Mouse (Mus musculus) midbrain, embryonic 11.5 days (tissue): ENCODE measurements around the gene C1qtnf1. TPM values are rescaled to one million over a fixed set of nuclear protein-coding genes. Genes with fewer than 3 reads are reported as not detected.
A peak's percentile ranks its signal among the peaks of the same experiment; 100 is the strongest.

Experiments used
- ATAC-seq: fragments of 200-750 bp; cut with Nextera tagmentation; 2 replicates; pipeline ENCODE4 v1.8.0; 2017; ENCODE audit warnings: moderate TSS enrichment, moderate library complexity; ENCODE audit not compliant: low FRiP score
- DNase-seq: peaks from one replicate; pipeline ENCODE4 v3.0.0; 2015; ENCODE audit warnings: low spot score; ENCODE audit errors: missing footprints
- H3K27ac ChIP-seq: fragments of 300-500 bp; sonication (generic); 2 replicates; pipeline ENCODE4 v1.5.1; 2014; ENCODE audit warnings: low read depth, low read length
- H3K27me3 ChIP-seq: fragments of 300-500 bp; sonication (generic); 2 replicates; pipeline ENCODE4 v1.6.1; 2014; ENCODE audit warnings: mild to moderate bottlenecking, low read length, moderate library complexity, mixed read lengths; ENCODE audit not compliant: control insufficient read depth, insufficient read depth
- H3K36me3 ChIP-seq: fragments of 300-500 bp; sonication (generic); 2 replicates; pipeline ENCODE4 v1.6.1; 2014; ENCODE audit warnings: mild to moderate bottlenecking, low read length, moderate library complexity, mixed read lengths; ENCODE audit not compliant: control insufficient read depth, insufficient read depth
- H3K4me1 ChIP-seq: fragments of 300-500 bp; sonication (generic); 2 replicates; pipeline ENCODE4 v1.6.1; 2014; ENCODE audit warnings: low read length; ENCODE audit not compliant: control insufficient read depth, insufficient read depth
- H3K4me2 ChIP-seq: fragments of 300-500 bp; sonication (generic); 2 replicates; pipeline ENCODE4 v1.6.1; 2014; ENCODE audit warnings: mild to moderate bottlenecking, moderate library complexity
- H3K4me3 ChIP-seq: fragments of 300-500 bp; sonication (generic); 2 replicates; pipeline ENCODE4 v1.5.1; 2014; ENCODE audit warnings: low read depth, low read length
- H3K9ac ChIP-seq: fragments of 300-500 bp; sonication (generic); 2 replicates; pipeline ENCODE4 v1.6.1; 2014; ENCODE audit warnings: low read length
- H3K9me3 ChIP-seq: fragments of 300-500 bp; sonication (generic); 2 replicates; pipeline ENCODE4 v1.6.1; 2016; ENCODE audit warnings: low read length; ENCODE audit not compliant: control insufficient read depth
- WGBS: fragments of 180-500 bp; shearing (Covaris S2); extraction: QIAGEN DNeasy Blood & Tissue Kit; methylation state at CpG from one replicate; pipeline ENCODE4 v1.1.7; 2014; 5-methylcytosine and 5-hydroxymethylcytosine counted together
- polyA plus RNA-seq: library from polyadenylated mRNA; unstranded; fragments of >200 nt; fragmentation: Nextera tagmentation; extraction: Ambion mirVana; gene quantifications from 2 replicates; pipeline ENCODE4 v1.2.1, GENCODE M21; 2014

C1qtnf1 gene
- polyA plus RNA-seq, 1 experiment from 2014 or later = 2.6 TPM

GRCm38 (mm10) chr11:118417496-118417895, 10.5 kb upstream of the C1qtnf1 start:
- H3K9me3 ChIP-seq = no peaks in the 10 kb centered on the region
- H3K36me3 ChIP-seq = no peaks in the 10 kb centered on the region
- no peak overlapping the region for H3K9ac ChIP-seq
- no peaks in the 10 kb centered on the region for H3K27me3 ChIP-seq
- peak overlapping the region; percentile 87; the same call in 1 of the 2 replicates for H3K4me2 ChIP-seq
- H3K4me1 ChIP-seq = peaks cover 14% of the 10 kb centered on the region
- DNase-seq = no peak
- no peak for ATAC-seq
- no peak overlapping the region for H3K4me3 ChIP-seq
- 94% methylated on average over 9 of the region's 9 CpGs for WGBS
- no peak overlapping the region for H3K27ac ChIP-seq

DNA sequence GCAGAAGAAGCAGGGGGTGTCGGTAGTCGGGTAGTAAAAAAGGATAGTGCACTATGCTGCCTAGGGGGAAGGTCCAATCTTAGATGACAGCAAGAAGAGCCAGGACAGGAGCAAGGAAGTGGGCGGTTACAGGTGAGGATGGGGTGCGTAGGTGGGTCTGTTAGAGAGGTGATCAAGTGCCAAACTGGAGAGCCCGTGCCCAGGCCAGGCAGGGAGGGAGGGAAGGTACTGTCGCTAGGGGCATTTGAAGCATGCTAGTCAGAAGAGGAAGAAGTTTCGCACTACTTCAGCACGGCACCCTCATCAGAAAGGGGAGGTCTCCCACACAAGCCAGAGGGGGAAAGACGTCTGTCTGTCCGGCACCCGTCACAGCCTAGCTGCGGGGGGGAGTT, 9.6 kb upstream of the C1qtnf1 start:
- Histone ChIP-seq H3K4me3 (peak overlapping the region; percentile 88), H3K27me3 (no peaks in the 10 kb centered on the region), H3K9me3 (no peaks in the 10 kb centered on the region), H3K9ac (peak overlapping the region; percentile 94), H3K4me2 (peak overlapping the region; percentile 87), H3K27ac (no peak overlapping the region), H3K36me3 (no peaks in the 10 kb centered on the region), H3K4me1 (peaks cover 15% of the 10 kb centered on the region)
- no peak; the same call in 1 of the 2 replicates for ATAC-seq
- DNase-seq = no peak
- 5% methylated on average over 12 of the region's 12 CpGs for WGBS

- Histone ChIP-seq H3K4me1 (peaks cover 20% of the 10 kb centered on the region), H3K27me3 (no peaks in the 10 kb centered on the region), H3K27ac (0 out of 2 replicates have a peak within 1 kb of the TSS, but pooled peaks have one; percentile 21), H3K4me3 (peak within 1 kb of the TSS; percentile 88), H3K9me3 (no peaks in the 10 kb centered on the region), H3K36me3 (no peaks in the 10 kb centered on the region), H3K4me2 (peak within 1 kb of the TSS; percentile 87), H3K9ac (peak within 1 kb of the TSS; percentile 94)
- ATAC-seq = peak; percentile 94
- DNase-seq = peak; percentile 100
- WGBS = under 1% methylated on average over 41 of the region's 50 CpGs
Measured at GRCm38 (mm10) chr11:118418834-118419504, 9.0 kb upstream of the C1qtnf1 start, which contains the start of gene Cant1. Cant1 (minus strand) TSS chr11:118419086.

GRCm38 (mm10) chr11:118420261-118420660, 7.7 kb upstream of the C1qtnf1 start:
- ATAC-seq = no peak
- no peak overlapping the region for H3K4me3 ChIP-seq
- no peaks in the 10 kb centered on the region for H3K27me3 ChIP-seq
- H3K9me3 ChIP-seq = no peaks in the 10 kb centered on the region
- no peak overlapping the region for H3K9ac ChIP-seq
- H3K4me1 ChIP-seq = peaks cover 20% of the 10 kb centered on the region
- H3K27ac ChIP-seq = no peak overlapping the region
- no peak overlapping the region for H3K4me2 ChIP-seq
- WGBS = 82% methylated on average over 7 of the region's 7 CpGs
- no peaks in the 10 kb centered on the region for H3K36me3 ChIP-seq
- no peak for DNase-seq

GRCm38 (mm10) chr11:118423266-118423971, 4.6 kb upstream of the C1qtnf1 start:
- WGBS = 5% methylated on average over 18 of the region's 18 CpGs
- peak; percentile 97 for DNase-seq
- peaks cover 16% of the 10 kb centered on the region for H3K4me1 ChIP-seq
- H3K27ac ChIP-seq = no peak overlapping the region
- H3K36me3 ChIP-seq = no peaks in the 10 kb centered on the region
- no peak for ATAC-seq
- peak overlapping the region; percentile 30; the same call in 1 of the 2 replicates for H3K4me2 ChIP-seq
- no peak overlapping the region for H3K4me3 ChIP-seq
- no peaks in the 10 kb centered on the region for H3K9me3 ChIP-seq
- no peaks in the 10 kb centered on the region for H3K27me3 ChIP-seq
- peak overlapping the region; percentile 57; the same call in 1 of the 2 replicates for H3K9ac ChIP-seq

- 65% methylated on average over 13 of the region's 13 CpGs for WGBS
- Histone ChIP-seq H3K36me3 (no peaks in the 10 kb centered on the region), H3K27ac (no peak overlapping the region), H3K4me3 (no peak overlapping the region), H3K27me3 (no peaks in the 10 kb centered on the region), H3K9me3 (no peaks in the 10 kb centered on the region), H3K4me1 (peaks cover 15% of the 10 kb centered on the region), H3K4me2 (no peak overlapping the region), H3K9ac (no peak overlapping the region)
- ATAC-seq (no peak), DNase-seq (no peak)
Measured at GRCm38 (mm10) chr11:118424621-118425335, 3.2 kb upstream of the C1qtnf1 start.

GRCm38 (mm10) chr11:118426765-118427164, 1.2 kb upstream of the C1qtnf1 start:
- 80% methylated on average over 5 of the region's 5 CpGs for WGBS
- no peaks in the 10 kb centered on the region for H3K9me3 ChIP-seq
- no peak overlapping the region for H3K4me2 ChIP-seq
- no peak for ATAC-seq
- no peaks in the 10 kb centered on the region for H3K27me3 ChIP-seq
- no peaks in the 10 kb centered on the region for H3K36me3 ChIP-seq
- DNase-seq = no peak
- H3K4me1 ChIP-seq = peaks cover 14% of the 10 kb centered on the region
- H3K4me3 ChIP-seq = no peak overlapping the region
- no peak overlapping the region for H3K27ac ChIP-seq
- H3K9ac ChIP-seq = no peak overlapping the region

DNA sequence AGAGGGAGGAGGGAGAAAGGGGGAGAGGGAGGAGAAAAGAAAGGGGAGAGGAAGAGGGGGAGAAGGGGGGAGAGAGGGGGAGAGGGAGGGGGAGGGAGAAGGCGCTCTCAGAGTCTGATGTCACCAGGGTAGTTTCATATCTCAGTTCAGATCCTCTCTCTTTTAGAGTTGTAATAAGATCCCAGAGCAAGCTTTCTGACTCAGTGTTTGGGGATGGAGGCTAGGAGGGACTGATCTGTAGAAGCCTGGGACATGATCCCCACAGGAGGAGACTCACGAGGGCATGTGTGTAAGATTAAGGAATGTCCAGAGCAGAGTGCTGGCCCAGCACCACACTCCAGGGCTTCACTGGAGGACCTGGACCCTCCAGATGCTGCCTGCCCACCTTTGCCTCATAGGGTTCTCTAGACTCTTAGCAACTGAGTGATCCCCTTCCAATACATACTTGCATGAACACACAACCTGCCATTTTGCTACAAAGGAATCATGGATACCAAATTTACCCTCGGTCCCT, 680 bp upstream of the C1qtnf1 start:
- DNase-seq (no peak), ATAC-seq (no peak)
- WGBS = 46% methylated on average over 3 of the region's 3 CpGs
- H3K27me3 ChIP-seq = no peaks in the 10 kb centered on the region
- no peaks in the 10 kb centered on the region for H3K9me3 ChIP-seq
- no peak overlapping the region for H3K27ac ChIP-seq
- H3K4me1 ChIP-seq = peaks cover 14% of the 10 kb centered on the region
- no peak overlapping the region for H3K4me3 ChIP-seq
- no peaks in the 10 kb centered on the region for H3K36me3 ChIP-seq
- no peak overlapping the region for H3K4me2 ChIP-seq
- no peak overlapping the region for H3K9ac ChIP-seq
